Mouse (Mus musculus) hematopoietic multipotent progenitor cell, adult 10-12 weeks (in vitro differentiated cells): ENCODE data around the gene Gm21904. TPM values are rescaled to one million over a fixed set of nuclear protein-coding genes. Genes with fewer than 3 reads are reported as not detected.

ENCODE experiments used
- polyA plus RNA-seq: library from polyadenylated mRNA; stranded (reverse); fragments of >175 nt; gene quantifications from 2 replicates; pipeline ENCODE4 v1.2.3, GENCODE M21; 2012; ENCODE audit warnings: low replicate concordance

Gene Gm21904
- not detected in 2 replicates for polyA plus RNA-seq

GRCm38 (mm10) chrY:17846166-17846565, at the start of gene Gm21904:
Gm21904 (minus strand) TSS chrY:17846266.

GRCm38 (mm10) chrY:17874441-17874840, 28.4 kb upstream of the Gm21904 start, which contains the start of the genes Gm20772 and Gm20831:
Gm20772 (plus strand) TSS chrY:17874741.
Gm20831 (plus strand) TSS chrY:17874741.

Other genes with a start within 250 kb of the Gm21904 start
- not detected in 2 replicates for gene Gm20772, start 28.5 kb upstream of the Gm21904 start, polyA plus RNA-seq
- gene Gm20831, start 28.5 kb upstream of the Gm21904 start, polyA plus RNA-seq, result not detected in 2 replicates
- not detected in 2 replicates for gene Srsy, start 91.1 kb upstream of the Gm21904 start, polyA plus RNA-seq
- not detected in 2 replicates for gene Gm21764, start 215.5 kb upstream of the Gm21904 start, polyA plus RNA-seq
- gene Ssty1, start 242.8 kb upstream of the Gm21904 start, polyA plus RNA-seq, result not detected in 2 replicates